10 mouse cellular contexts compared by ENCODE assay signal in the genomic region with DNA sequence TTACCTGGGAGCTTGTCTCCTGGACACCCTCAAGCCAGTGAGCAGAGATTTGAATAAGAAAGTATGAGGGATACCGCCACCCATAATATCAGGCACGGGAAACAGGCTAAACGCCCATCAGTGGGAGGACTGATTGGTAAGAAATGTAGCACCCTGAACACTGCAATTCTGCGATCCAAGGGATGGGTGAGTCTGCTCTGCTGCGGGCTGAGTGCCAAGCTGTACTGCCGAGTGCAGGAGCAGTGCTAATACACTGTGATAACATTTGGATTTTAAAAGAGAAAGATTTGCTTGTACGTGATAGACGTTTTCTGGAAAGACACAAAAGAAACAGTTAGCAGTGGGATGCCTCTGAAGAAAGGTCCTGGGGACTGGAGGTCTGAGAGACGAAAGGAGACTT. TPM values are rescaled to one million over a fixed set of nuclear protein-coding genes. Genes with fewer than 3 reads are reported as not detected.
A peak's percentile ranks its signal among the peaks of the same experiment; 100 is the strongest.
DNase-seq lines count a peak whose midpoint lies in the region; ATAC-seq lines count a peak whose summit lies in the region.
"Had no signal": no experiment of that assay in that cellular context is flagged by ENCODE, and none has a peak within 500 bp of the region (broad histone marks: within the 10 kb centered on the region; RNA-seq: fewer than 3 reads in every experiment).

No protein-coding gene starts in this region.

- no peaks in the 10 kb centered on the region for H3K9me3 ChIP-seq in stomach, embryonic 15.5 days
- H3K9me3 ChIP-seq: intestine, embryonic 15.5 days had no signal

- no peaks in the 10 kb centered on the region for H3K27me3 ChIP-seq in stomach, embryonic 15.5 days (replicated peaks)
- H3K27me3 ChIP-seq: intestine, embryonic 15.5 days had no signal

- H3K4me1 ChIP-seq in stomach, embryonic 15.5 days = peaks cover 4% of the 10 kb centered on the region; the same call in 1 of the 2 replicates

- H3K4me2 ChIP-seq in stomach, embryonic 15.5 days = peak overlapping the region; percentile 16; the same call in 1 of the 2 replicates
- H3K4me2 ChIP-seq: intestine, embryonic 15.5 days had no signal

- peak; percentile 55 to 56 for DNase-seq in heart, adult 18-20 months
- no peak for DNase-seq in heart, adult 11 months
- peak; percentile 34 for DNase-seq in ovary, adult 18-20 months (ENCODE audit: low spot score)
- DNase-seq in ovary, postnatal 10 days (ENCODE audit: low spot score) = no peak
- DNase-seq in heart, postnatal 10 days = peak; percentile 62 to 64
- no peak for DNase-seq in thymus, postnatal 10 days (ENCODE audit: low spot score in 2 of 2)
- DNase-seq in spleen, postnatal 10 days (ENCODE audit: low spot score in 2 of 2) = no peak

- no peak for ATAC-seq in stomach, embryonic 15.5 days (ENCODE audit: insufficient read depth, low FRiP score, low read depth)
- ATAC-seq: intestine, embryonic 15.5 days had no signal

- no peak overlapping the region for H3K4me3 ChIP-seq in stomach, embryonic 15.5 days (replicated peaks)
- H3K4me3 ChIP-seq: intestine, embryonic 15.5 days; megakaryocyte, embryonic 14.5 days had no signal

- no peaks in the 10 kb centered on the region for H3K36me3 ChIP-seq in stomach, embryonic 15.5 days
- H3K36me3 ChIP-seq: intestine, embryonic 15.5 days had no signal

- intact Hi-C loops in heart, postnatal 10 days (cut with DNase I) = no loop called here

- no peak overlapping the region; the same call in 1 of the 2 replicates for H3K27ac ChIP-seq in stomach, embryonic 15.5 days
- H3K27ac ChIP-seq: intestine, embryonic 15.5 days had no signal

- 25% methylated on average over 9 of the region's 9 CpGs for WGBS in stomach, embryonic 15.5 days

- no peak overlapping the region for H3K9ac ChIP-seq in stomach, embryonic 15.5 days
- H3K9ac ChIP-seq: intestine, embryonic 15.5 days had no signal

RNA-seq across cellular contexts. Expression of gene Rtn4rl1, which starts 26.5 kb away (rescaled TPM):
- total RNA-seq in heart, adult 18-20 months (2021) = 1 to 10 TPM; 5.7 TPM
- total RNA-seq in heart, postnatal 10 days (2021) = 10 to 100 TPM; 13.9 to 21.4 TPM
- 2.2 and 2.3 TPM in 2 replicates for polyA plus RNA-seq in stomach, embryonic 15.5 days (2015; fragmentation: Nextera tagmentation; extraction: Ambion mirVana)

RNA-seq across cellular contexts. Expression of gene Dph1, which starts 29.1 kb away (rescaled TPM):
- total RNA-seq in heart, adult 18-20 months (2021) = 1 to 10 TPM; 8.7 to 9.8 TPM
- 10 to 100 TPM; 13.9 to 15.6 TPM for total RNA-seq in heart, postnatal 10 days (2021)
- polyA plus RNA-seq in stomach, embryonic 15.5 days (2015; fragmentation: Nextera tagmentation; extraction: Ambion mirVana) = 18.4 and 21.3 TPM in 2 replicates

RNA-seq across cellular contexts. Expression of gene Ovca2, which starts 41.5 kb away (rescaled TPM):
- total RNA-seq in heart, adult 18-20 months (2021) = 1 to 10 TPM; 5.5 to 7.0 TPM
- total RNA-seq in heart, postnatal 10 days (2021) = 1 to 10 TPM; 7.8 to 9.5 TPM
- polyA plus RNA-seq in stomach, embryonic 15.5 days (2015; fragmentation: Nextera tagmentation; extraction: Ambion mirVana) = 21.0 and 22.2 TPM in 2 replicates

RNA-seq across cellular contexts. Expression of gene Hic1, which starts 50.8 kb away (rescaled TPM):
- total RNA-seq in heart, adult 18-20 months (2021) = 10 to 100 TPM in 1 of 2 experiments, 1 to 10 TPM in 1; 6.6 to 11.5 TPM
- total RNA-seq in heart, postnatal 10 days (2021) = 10 to 100 TPM; 36.3 to 48.5 TPM
- polyA plus RNA-seq in stomach, embryonic 15.5 days (2015; fragmentation: Nextera tagmentation; extraction: Ambion mirVana) = 25.3 and 28.0 TPM in 2 replicates

Comparison
In these comparisons a context has a peak if more than half of its experiments do, and no peak if none do; other contexts are left out.
1. DNase-seq: peak in heart, adult 18-20 months (2 of 2), ovary, adult 18-20 months (single experiment) and heart, postnatal 10 days (2 of 2); none in heart, adult 11 months (single experiment), ovary, postnatal 10 days (single experiment), thymus, postnatal 10 days (0 of 2) and spleen, postnatal 10 days (0 of 2).